Mouse (Mus musculus): ENCODE results near the gene Ubb. TPM values are rescaled to one million over a fixed set of nuclear protein-coding genes. Genes with fewer than 3 reads are reported as not detected.

Ubb gene
- polyA plus RNA-seq, 1 experiment from 2014 or later, result 2,440 TPM

DNA sequence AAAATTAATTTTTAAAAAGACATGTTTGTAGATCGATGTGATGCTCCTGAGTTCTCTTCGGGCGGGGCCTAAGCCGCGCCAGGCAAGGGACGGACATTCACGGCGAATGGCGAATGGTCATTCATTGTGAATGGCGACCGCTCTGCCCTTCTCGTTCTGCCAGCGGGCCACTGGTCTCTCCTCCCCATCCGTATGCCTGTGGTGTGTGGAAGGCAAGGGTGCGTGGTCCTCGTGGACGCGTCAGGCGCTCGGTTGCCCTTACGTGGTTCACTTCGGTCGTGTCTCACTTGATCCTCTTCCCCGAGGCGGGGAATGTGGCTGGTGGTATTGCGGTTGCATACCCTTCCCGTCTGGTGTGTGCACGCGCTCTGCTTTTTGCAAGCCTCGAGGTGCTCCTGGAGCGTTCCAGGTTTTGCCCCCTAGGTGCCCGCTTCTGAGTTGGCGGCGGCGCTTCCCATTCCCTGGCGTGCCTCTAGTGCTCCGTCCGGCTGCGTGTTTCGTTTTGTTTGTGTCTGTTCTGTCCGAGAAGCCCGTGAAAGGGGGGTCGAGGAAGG is 9.6 kb downstream of the Ubb start:
- Histone ChIP-seq H3K27me3 (replicated peaks; ENCODE audit: control insufficient read depth, insufficient read depth, low read length) (no peaks in the 10 kb centered on the region), H3K4me3 (ENCODE audit: low read depth, low read length) (peak overlapping the region; percentile 38), H3K9me3 (ENCODE audit: control insufficient read depth) (no peaks in the 10 kb centered on the region), H3K36me3 (ENCODE audit: control insufficient read depth, insufficient read depth) (no peaks in the 10 kb centered on the region), H3K4me2 (replicated peaks; ENCODE audit: low read depth) (peak overlapping the region; percentile 72), H3K27ac (ENCODE audit: low read depth, low read length) (no peak overlapping the region), H3K4me1 (replicated peaks; ENCODE audit: control insufficient read depth, insufficient read depth, low read length) (no peaks in the 10 kb centered on the region), H3K9ac (ENCODE audit: low read depth, low read length) (0 out of 2 replicates have a peak overlapping the region, but pooled peaks have one; percentile 11)
- no peak for TF ChIP-seq CTCF (IDR thresholded peaks at IDR 0.05; ENCODE audit: low read depth)
- WGBS, result 31% methylated on average over 43 of the region's 43 CpGs
- ATAC-seq, result no peak

DNA sequence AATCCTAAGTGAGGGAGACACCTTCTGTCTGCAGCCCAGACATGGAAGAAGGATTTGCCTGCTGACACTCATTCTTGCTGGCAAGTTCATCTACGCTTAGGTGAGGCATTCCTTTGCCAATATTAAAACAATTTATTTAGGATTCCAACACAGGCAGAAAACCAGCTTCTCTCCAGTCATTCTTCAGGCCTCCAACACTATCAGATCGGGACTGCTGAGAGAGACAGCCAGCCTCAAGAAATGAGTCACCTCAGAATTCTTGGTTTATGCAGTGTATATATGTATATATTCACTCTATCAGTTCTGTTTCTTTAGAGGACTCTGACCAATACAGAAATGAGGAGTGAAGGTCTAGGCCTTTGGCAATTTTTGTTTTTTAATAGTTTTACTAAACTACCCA is 12.6 kb downstream of the Ubb start:
- Histone ChIP-seq H3K4me1 (replicated peaks; ENCODE audit: control insufficient read depth, insufficient read depth, low read length) (no peaks in the 10 kb centered on the region), H3K27ac (ENCODE audit: low read depth, low read length) (no peak overlapping the region), H3K36me3 (ENCODE audit: control insufficient read depth, insufficient read depth) (no peaks in the 10 kb centered on the region), H3K9ac (ENCODE audit: low read depth, low read length) (no peak overlapping the region), H3K4me3 (ENCODE audit: low read depth, low read length) (no peak overlapping the region), H3K27me3 (replicated peaks; ENCODE audit: control insufficient read depth, insufficient read depth, low read length) (no peaks in the 10 kb centered on the region), H3K9me3 (ENCODE audit: control insufficient read depth) (no peaks in the 10 kb centered on the region), H3K4me2 (replicated peaks; ENCODE audit: low read depth) (no peak overlapping the region)
- ATAC-seq, result no peak
- TF ChIP-seq CTCF (IDR thresholded peaks at IDR 0.05; ENCODE audit: low read depth), result no peak
- 86% methylated on average over 2 of the region's 2 CpGs for WGBS

DNA sequence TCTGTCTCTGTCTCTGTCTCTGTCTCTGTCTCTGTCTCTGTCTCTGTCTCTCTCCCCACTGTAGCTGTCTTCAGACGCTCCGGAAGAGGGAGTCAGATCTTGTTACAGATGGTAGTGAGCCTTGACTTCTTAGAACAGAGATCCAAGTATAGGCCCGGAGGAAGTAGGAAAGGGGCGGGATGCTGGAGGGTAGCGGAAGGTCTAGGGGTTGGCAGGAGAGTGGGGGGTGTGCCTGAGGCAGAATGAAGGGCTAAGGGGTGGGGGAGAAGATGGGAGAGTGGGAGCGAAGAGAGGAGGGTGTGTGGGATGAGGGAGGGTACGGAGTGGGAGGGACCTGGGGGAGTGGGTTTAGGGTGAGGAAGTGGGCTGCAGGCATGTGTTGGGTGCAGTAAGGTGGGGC is 14.8 kb downstream of the Ubb start:
- H3K36me3 ChIP-seq (ENCODE audit: control insufficient read depth, insufficient read depth), result no peaks in the 10 kb centered on the region
- no peak for TF ChIP-seq CTCF (IDR thresholded peaks at IDR 0.05; ENCODE audit: low read depth)
- no peak overlapping the region for H3K27ac ChIP-seq (ENCODE audit: low read depth, low read length)
- no peaks in the 10 kb centered on the region for H3K9me3 ChIP-seq (ENCODE audit: control insufficient read depth)
- no peak overlapping the region for H3K9ac ChIP-seq (ENCODE audit: low read depth, low read length)
- H3K4me3 ChIP-seq (ENCODE audit: low read depth, low read length), result no peak overlapping the region
- WGBS, result 68% methylated on average over 7 of the region's 7 CpGs
- 0 out of 2 replicates have a peak, but pooled peaks have one; percentile 33 for ATAC-seq
- no peaks in the 10 kb centered on the region for H3K4me1 ChIP-seq (replicated peaks; ENCODE audit: control insufficient read depth, insufficient read depth, low read length)
- H3K27me3 ChIP-seq (replicated peaks; ENCODE audit: control insufficient read depth, insufficient read depth, low read length), result no peaks in the 10 kb centered on the region
- H3K4me2 ChIP-seq (replicated peaks; ENCODE audit: low read depth), result no peak overlapping the region

DNA sequence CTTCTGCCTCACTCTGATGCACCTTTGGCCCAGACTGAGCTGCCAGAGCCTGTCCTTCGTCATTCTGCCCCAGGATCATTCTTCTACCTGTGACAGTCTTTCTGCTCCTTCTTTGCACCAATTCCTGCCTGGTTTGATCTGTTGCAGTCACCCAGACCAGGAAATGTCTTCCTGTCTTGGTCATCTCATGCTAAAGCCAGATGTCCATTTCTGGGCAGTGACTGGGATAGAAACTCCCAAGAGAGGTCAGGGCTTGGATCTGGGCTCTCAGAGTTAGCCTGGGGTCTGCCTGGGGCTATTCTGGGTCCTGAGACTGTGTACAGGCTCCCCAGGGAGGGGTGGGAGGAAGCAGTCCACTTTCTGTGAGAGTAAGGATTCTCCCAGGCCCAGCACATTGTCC is 15.2 kb downstream of the Ubb start:
- no peak for TF ChIP-seq CTCF (IDR thresholded peaks at IDR 0.05; ENCODE audit: low read depth)
- H3K27ac ChIP-seq (ENCODE audit: low read depth, low read length), result no peak overlapping the region
- H3K9ac ChIP-seq (ENCODE audit: low read depth, low read length), result no peak overlapping the region
- no peaks in the 10 kb centered on the region for H3K9me3 ChIP-seq (ENCODE audit: control insufficient read depth)
- 0 out of 2 replicates have a peak, but pooled peaks have one; percentile 19 for ATAC-seq
- H3K4me1 ChIP-seq (replicated peaks; ENCODE audit: control insufficient read depth, insufficient read depth, low read length), result no peaks in the 10 kb centered on the region
- no peak overlapping the region for H3K4me3 ChIP-seq (ENCODE audit: low read depth, low read length)
- H3K36me3 ChIP-seq (ENCODE audit: control insufficient read depth, insufficient read depth), result no peaks in the 10 kb centered on the region
- H3K4me2 ChIP-seq (replicated peaks; ENCODE audit: low read depth), result no peak overlapping the region
- WGBS, result 39% methylated on average over 1 of the region's 1 CpGs
- no peaks in the 10 kb centered on the region for H3K27me3 ChIP-seq (replicated peaks; ENCODE audit: control insufficient read depth, insufficient read depth, low read length)

DNA sequence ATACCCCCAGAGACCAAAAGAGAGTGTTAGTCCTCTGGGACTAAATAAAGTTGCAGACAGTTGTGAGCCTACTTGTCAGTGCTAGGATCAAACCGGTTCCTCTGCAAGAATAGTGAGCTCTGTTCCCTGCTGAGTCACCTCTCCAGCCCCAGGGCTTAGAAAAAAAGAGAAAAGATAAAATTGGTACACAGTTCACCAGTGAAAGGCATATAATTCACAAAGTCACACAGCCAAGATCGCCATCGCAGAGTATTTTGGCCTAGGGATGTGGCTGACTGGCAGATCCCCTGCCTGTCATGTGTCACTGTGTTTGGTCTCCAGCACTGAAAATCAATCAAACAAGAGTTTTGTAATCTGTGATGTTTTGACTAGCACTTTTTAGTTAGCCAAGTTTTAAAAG is 17.3 kb downstream of the Ubb start:
- Histone ChIP-seq H3K9ac (ENCODE audit: low read depth, low read length) (no peak overlapping the region), H3K9me3 (ENCODE audit: control insufficient read depth) (no peaks in the 10 kb centered on the region), H3K36me3 (ENCODE audit: control insufficient read depth, insufficient read depth) (no peaks in the 10 kb centered on the region), H3K27ac (ENCODE audit: low read depth, low read length) (no peak overlapping the region), H3K4me2 (replicated peaks; ENCODE audit: low read depth) (no peak overlapping the region), H3K4me3 (ENCODE audit: low read depth, low read length) (no peak overlapping the region), H3K4me1 (replicated peaks; ENCODE audit: control insufficient read depth, insufficient read depth, low read length) (no peaks in the 10 kb centered on the region), H3K27me3 (replicated peaks; ENCODE audit: control insufficient read depth, insufficient read depth, low read length) (no peaks in the 10 kb centered on the region)
- no peak for TF ChIP-seq CTCF (IDR thresholded peaks at IDR 0.05; ENCODE audit: low read depth)
- ATAC-seq, result no peak
- 46% methylated on average over 3 of the region's 3 CpGs for WGBS

DNA sequence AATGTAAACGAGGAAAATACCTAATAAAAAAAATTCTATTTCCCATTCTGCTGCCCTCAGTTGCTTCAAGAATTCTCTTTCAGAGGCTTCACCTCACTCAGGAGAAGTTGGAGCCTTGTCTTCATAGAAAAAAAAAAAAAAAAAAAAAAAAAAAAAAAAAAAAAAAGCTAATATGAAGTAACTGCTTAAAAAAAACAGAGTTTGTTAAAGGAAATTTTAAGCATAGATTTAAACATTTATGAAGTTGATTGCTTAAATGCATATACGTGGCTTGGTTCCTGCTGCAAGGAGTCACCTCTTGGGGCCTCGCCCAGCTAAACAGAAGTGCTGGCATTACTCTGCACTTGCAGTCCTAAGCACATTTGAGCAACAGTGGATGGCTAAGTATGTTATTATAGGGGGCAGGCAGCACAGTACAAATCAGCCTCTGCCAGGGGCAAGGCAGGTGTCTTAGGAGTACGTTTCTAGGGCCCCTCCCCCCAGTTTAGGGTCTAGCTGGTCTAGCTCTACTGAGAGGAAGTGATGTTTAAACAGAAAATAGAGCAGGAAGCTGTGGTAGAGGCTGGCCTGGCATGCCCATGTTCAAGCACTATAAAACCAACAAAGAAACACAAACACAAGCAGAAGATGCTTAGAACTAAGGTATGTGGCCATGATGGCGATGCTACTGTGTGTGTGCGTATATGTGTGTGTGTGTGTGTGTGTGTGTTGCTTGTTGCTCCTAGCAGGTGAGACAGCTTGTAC is 23.2 kb downstream of the Ubb start, which contains the start of gene Trpv2:
Gene Trpv2 (plus strand): TSS at position 528 of the 744 bp plus-strand sequence.
- no peak for ATAC-seq
- no peaks in the 10 kb centered on the region for H3K36me3 ChIP-seq (ENCODE audit: control insufficient read depth, insufficient read depth)
- WGBS, result 67% methylated on average over 6 of the region's 6 CpGs

More for the DNA sequence above, 23.2 kb downstream of the Ubb start, which contains the start of gene Trpv2:
- H3K4me3 ChIP-seq (ENCODE audit: low read depth, low read length), result peak within 1 kb of the TSS; percentile 62
- 0 out of 2 replicates have a peak, but pooled peaks cover 7% of the 10 kb centered on the region for H3K27me3 ChIP-seq (replicated peaks; ENCODE audit: control insufficient read depth, insufficient read depth, low read length)
- peaks cover 4% of the 10 kb centered on the region for H3K4me1 ChIP-seq (replicated peaks; ENCODE audit: control insufficient read depth, insufficient read depth, low read length)
- no peak within 1 kb of the TSS; the same call in 1 of the 2 replicates for H3K9ac ChIP-seq (ENCODE audit: low read depth, low read length)
- H3K9me3 ChIP-seq (ENCODE audit: control insufficient read depth), result no peaks in the 10 kb centered on the region
- TF ChIP-seq CTCF (IDR thresholded peaks at IDR 0.05; ENCODE audit: low read depth), result no peak
- peak within 1 kb of the TSS; percentile 98 for H3K4me2 ChIP-seq (replicated peaks; ENCODE audit: low read depth)
- H3K27ac ChIP-seq (ENCODE audit: low read depth, low read length), result no peak within 1 kb of the TSS
